Comparison of ENCODE assay signal across 8 mouse cellular contexts in genomic region chr6:88924502-88925275, GRCm38 (mm10). TPM values are rescaled to one million over a fixed set of nuclear protein-coding genes. Genes with fewer than 3 reads are reported as not detected.
A peak's percentile ranks its signal among the peaks of the same experiment; 100 is the strongest.
DNase-seq lines count a peak whose midpoint lies in the region; ATAC-seq and TF ChIP-seq lines count a peak whose summit lies in the region.

No protein-coding gene starts in this region.

- H3K4me2 ChIP-seq in forebrain, embryonic 15.5 days (replicated peaks): no peak overlapping the region
- H3K4me2 ChIP-seq in hindbrain, embryonic 11.5 days (replicated peaks; ENCODE audit: low read depth, low read length): no peak overlapping the region
- H3K4me2 ChIP-seq in limb, embryonic 11.5 days (ENCODE audit: low read depth, severe bottlenecking): no peak overlapping the region
- no peak overlapping the region for H3K4me2 ChIP-seq in neural tube, embryonic 13.5 days

- no peak overlapping the region for H3ac ChIP-seq in C2C12 (ENCODE audit: control insufficient read depth, insufficient read length, low read depth)

- H3K36me3 ChIP-seq in C2C12 (ENCODE audit: control insufficient read depth, insufficient read depth): no peaks in the 10 kb centered on the region
- H3K36me3 ChIP-seq in forebrain, embryonic 15.5 days: no peaks in the 10 kb centered on the region
- H3K36me3 ChIP-seq in hindbrain, embryonic 11.5 days (ENCODE audit: control insufficient read depth, insufficient read depth, low read length): no peaks in the 10 kb centered on the region
- H3K36me3 ChIP-seq in limb, embryonic 11.5 days (ENCODE audit: control insufficient read depth, insufficient read depth, low read length): no peaks in the 10 kb centered on the region
- H3K36me3 ChIP-seq in neural tube, embryonic 13.5 days: no peaks in the 10 kb centered on the region

- WGBS in forebrain, embryonic 15.5 days: 5% methylated on average over 5 of the region's 5 CpGs
- WGBS in hindbrain, embryonic 11.5 days: 5% methylated on average over 5 of the region's 5 CpGs
- 8% methylated on average over 5 of the region's 5 CpGs for WGBS in limb, embryonic 11.5 days
- WGBS in neural tube, embryonic 13.5 days: 4% methylated on average over 5 of the region's 5 CpGs

- no peaks in the 10 kb centered on the region for H3K9me3 ChIP-seq in forebrain, embryonic 15.5 days
- H3K9me3 ChIP-seq in hindbrain, embryonic 11.5 days (ENCODE audit: control insufficient read depth, low read length): no peaks in the 10 kb centered on the region
- H3K9me3 ChIP-seq in limb, embryonic 11.5 days (ENCODE audit: control insufficient read depth, low read length): no peaks in the 10 kb centered on the region
- no peaks in the 10 kb centered on the region for H3K9me3 ChIP-seq in neural tube, embryonic 13.5 days

- intact Hi-C loops in left cerebral cortex, postnatal 25 days (cut with DNase I): loop anchor here (5.0 kb wide), 2 partner anchors 438 to 733 kb away; partner anchors contain the start of gene Plxna1

- TF ChIP-seq CTCF in C2C12 (IDR thresholded peaks at IDR 0.05; ENCODE audit: control insufficient read depth, insufficient read depth, insufficient read length): no peak

- H3K79me3 ChIP-seq in C2C12 (ENCODE audit: low read depth): no peaks in the 10 kb centered on the region

- H3K4me3 ChIP-seq in C2C12 (ENCODE audit: insufficient read depth, poor library complexity, severe bottlenecking): no peak overlapping the region
- no peak overlapping the region for H3K4me3 ChIP-seq in forebrain, embryonic 15.5 days
- no peak overlapping the region for H3K4me3 ChIP-seq in hindbrain, embryonic 11.5 days (ENCODE audit: low read depth, low read length)
- H3K4me3 ChIP-seq in limb, embryonic 11.5 days (ENCODE audit: low read depth, low read length): no peak overlapping the region
- no peak overlapping the region for H3K4me3 ChIP-seq in neural tube, embryonic 13.5 days

- peaks cover 26% of the 10 kb centered on the region for H3K4me1 ChIP-seq in forebrain, embryonic 15.5 days
- H3K4me1 ChIP-seq in hindbrain, embryonic 11.5 days (replicated peaks; ENCODE audit: control insufficient read depth, insufficient read depth, low read length): peaks cover 30% of the 10 kb centered on the region
- peaks cover 15% of the 10 kb centered on the region for H3K4me1 ChIP-seq in limb, embryonic 11.5 days (ENCODE audit: control insufficient read depth, insufficient read depth, low read length)
- peaks cover 62% of the 10 kb centered on the region for H3K4me1 ChIP-seq in neural tube, embryonic 13.5 days (replicated peaks)

- peak; percentile 55; the same call in 1 of the 2 replicates for ATAC-seq in forebrain, embryonic 15.5 days (replicated peaks)
- ATAC-seq in hindbrain, embryonic 11.5 days (ENCODE audit: low FRiP score): no peak
- no peak for ATAC-seq in limb, embryonic 11.5 days (ENCODE audit: insufficient number of reproducible peaks, low FRiP score, low TSS enrichment, low read depth)
- no peak for ATAC-seq in neural tube, embryonic 13.5 days (ENCODE audit: low read depth)

- peak; percentile 79 for DNase-seq in adrenal gland, postnatal 10 days
- no peak for DNase-seq in hindbrain, embryonic 11.5 days (ENCODE audit: low spot score)
- DNase-seq in limb, embryonic 11.5 days (ENCODE audit: low spot score): peak; percentile 39
- no peak for DNase-seq in c-Kit-positive CD71-positive TER-119-positive erythroid progenitor cells, embryonic 14.5 days (ENCODE audit: low spot score)
- DNase-seq in left cerebral cortex, postnatal 25 days (ENCODE audit: low spot score in 2 of 2): no peak

- H3K9ac ChIP-seq in forebrain, embryonic 15.5 days (replicated peaks): no peak overlapping the region
- H3K9ac ChIP-seq in hindbrain, embryonic 11.5 days (ENCODE audit: low read depth, low read length): peak overlapping the region; percentile 38
- no peak overlapping the region for H3K9ac ChIP-seq in limb, embryonic 11.5 days (ENCODE audit: low read length)
- no peak overlapping the region for H3K9ac ChIP-seq in neural tube, embryonic 13.5 days

- H3K79me2 ChIP-seq in C2C12 (ENCODE audit: control insufficient read depth, insufficient read depth): no peaks in the 10 kb centered on the region

- peak overlapping the region; percentile 82 for H3K27ac ChIP-seq in forebrain, embryonic 15.5 days (replicated peaks)
- peak overlapping the region; percentile 96 for H3K27ac ChIP-seq in hindbrain, embryonic 11.5 days (ENCODE audit: low read depth, low read length)
- H3K27ac ChIP-seq in limb, embryonic 11.5 days (replicated peaks; ENCODE audit: low read depth, low read length): peak overlapping the region; percentile 47; the same call in 1 of the 2 replicates
- peak overlapping the region; percentile 92 for H3K27ac ChIP-seq in neural tube, embryonic 13.5 days (replicated peaks)

- H3K27me3 ChIP-seq in C2C12 (ENCODE audit: control insufficient read depth, insufficient read depth, insufficient read length): no peaks in the 10 kb centered on the region
- 0 out of 2 replicates have a peak, but pooled peaks cover 4% of the 10 kb centered on the region for H3K27me3 ChIP-seq in forebrain, embryonic 15.5 days
- H3K27me3 ChIP-seq in hindbrain, embryonic 11.5 days (ENCODE audit: control insufficient read depth, insufficient read depth, low read length): no peaks in the 10 kb centered on the region
- H3K27me3 ChIP-seq in limb, embryonic 11.5 days (ENCODE audit: control insufficient read depth, insufficient read depth, low read length): no peaks in the 10 kb centered on the region
- no peaks in the 10 kb centered on the region for H3K27me3 ChIP-seq in neural tube, embryonic 13.5 days

TF ChIP-seq in C2C12, 6 proteins besides CTCF, POLR2A, EP300 and RAD21:
- TF ChIP-seq USF1 (IDR thresholded peaks at IDR 0.05; ENCODE audit: low read depth) (peak; percentile 92), MYOD1 (IDR thresholded peaks at IDR 0.05; ENCODE audit: control insufficient read depth, insufficient read length, low read depth) (peak; percentile 62), MAX (IDR thresholded peaks at IDR 0.05) (peak; percentile 88), CEBPB (IDR thresholded peaks at IDR 0.05; ENCODE audit: low read depth) (no peak)

RNA-seq across cellular contexts. Expression of gene Tpra1, which starts 22.6 kb away (rescaled TPM):
- 29.1 TPM for polyA plus RNA-seq in C2C12 (2012; fragmentation: generic; extraction: Trizol)
- total RNA-seq in adrenal gland, postnatal 10 days (2021): 10 to 100 TPM; 61.0 to 74.0 TPM
- polyA plus RNA-seq in forebrain, embryonic 15.5 days (2015; fragmentation: Nextera tagmentation; extraction: Ambion mirVana): 61.5 and 64.1 TPM in 2 replicates
- 40.1 and 45.4 TPM in 2 replicates for polyA plus RNA-seq in hindbrain, embryonic 11.5 days (2014; fragmentation: Nextera tagmentation; extraction: Ambion mirVana)
- 45.4 and 47.8 TPM in 2 replicates for polyA plus RNA-seq in limb, embryonic 11.5 days (2014; fragmentation: Nextera tagmentation; extraction: Ambion mirVana)
- 75.6 and 76.1 TPM in 2 replicates for polyA plus RNA-seq in neural tube, embryonic 13.5 days (2015; fragmentation: Nextera tagmentation; extraction: Ambion mirVana)
- total RNA-seq in left cerebral cortex, postnatal 25 days (2021): 10 to 100 TPM; 39.2 to 46.8 TPM

RNA-seq across cellular contexts. Expression of gene Mcm2, which starts 26.1 kb away (rescaled TPM):
- polyA plus RNA-seq in C2C12 (2012; fragmentation: generic; extraction: Trizol): 126 TPM
- total RNA-seq in adrenal gland, postnatal 10 days (2021): 10 to 100 TPM; 50.0 to 53.5 TPM
- polyA plus RNA-seq in forebrain, embryonic 15.5 days (2015; fragmentation: Nextera tagmentation; extraction: Ambion mirVana): 70.0 and 75.2 TPM in 2 replicates
- polyA plus RNA-seq in hindbrain, embryonic 11.5 days (2014; fragmentation: Nextera tagmentation; extraction: Ambion mirVana): 146 and 191 TPM in 2 replicates
- polyA plus RNA-seq in limb, embryonic 11.5 days (2014; fragmentation: Nextera tagmentation; extraction: Ambion mirVana): 228 and 240 TPM in 2 replicates
- polyA plus RNA-seq in neural tube, embryonic 13.5 days (2015; fragmentation: Nextera tagmentation; extraction: Ambion mirVana): 33.5 and 40.5 TPM in 2 replicates
- total RNA-seq in left cerebral cortex, postnatal 25 days (2021): 1 to 10 TPM; 3.2 to 4.9 TPM

RNA-seq across cellular contexts. Expression of gene Podxl2, which starts 49.8 kb away (rescaled TPM):
- 2.8 TPM for polyA plus RNA-seq in C2C12 (2012; fragmentation: generic; extraction: Trizol)
- 10 to 100 TPM; 27.8 to 28.3 TPM for total RNA-seq in adrenal gland, postnatal 10 days (2021)
- polyA plus RNA-seq in forebrain, embryonic 15.5 days (2015; fragmentation: Nextera tagmentation; extraction: Ambion mirVana): 590 and 608 TPM in 2 replicates
- 151 and 156 TPM in 2 replicates for polyA plus RNA-seq in hindbrain, embryonic 11.5 days (2014; fragmentation: Nextera tagmentation; extraction: Ambion mirVana)
- polyA plus RNA-seq in limb, embryonic 11.5 days (2014; fragmentation: Nextera tagmentation; extraction: Ambion mirVana): 49.3 and 50.2 TPM in 2 replicates
- polyA plus RNA-seq in neural tube, embryonic 13.5 days (2015; fragmentation: Nextera tagmentation; extraction: Ambion mirVana): 548 and 565 TPM in 2 replicates
- total RNA-seq in left cerebral cortex, postnatal 25 days (2021): 100 to 1,000 TPM; 173 to 180 TPM

Comparison
In these comparisons a context has a peak if more than half of its experiments do, and no peak if none do; other contexts are left out.
1. DNase-seq: peak in adrenal gland, postnatal 10 days (single experiment) and limb, embryonic 11.5 days (single experiment); none in hindbrain, embryonic 11.5 days (single experiment), c-Kit-positive CD71-positive TER-119-positive erythroid progenitor cells, embryonic 14.5 days (single experiment) and left cerebral cortex, postnatal 25 days (0 of 2).
2. RNA of gene Podxl2, which starts 49.8 kb away (polyA plus RNA-seq): 590 to 608 TPM in forebrain, embryonic 15.5 days, 548 to 565 TPM in neural tube, embryonic 13.5 days, 151 to 156 TPM in hindbrain, embryonic 11.5 days and 49.3 to 50.2 TPM in limb, embryonic 11.5 days; 2.8 TPM in C2C12 (single experiment); every median in the first group is over 10 times any median in the second.
3. Peak in every context shown above with its lines, with median percentiles within 50 percentile points of each other: H3K27ac ChIP-seq.